Mouse (Mus musculus) kidney, postnatal 0 days (tissue): ENCODE measurements at regions not wholly inside any gene's neighbourhood (a gene's known extent, or its start where the extent isn't known, plus 50 kb on each side); places are given as distances from the start of the nearest gene placed in this dataset.

Experiments used
- ATAC-seq: fragments of 200-750 bp; cut with Nextera tagmentation; replicated peaks from 2 replicates; pipeline ENCODE4 v1.8.0; 2017; ENCODE audit warnings: low read depth, moderate number of reproducible peaks, moderate TSS enrichment, moderate library complexity; ENCODE audit not compliant: low FRiP score
- DNase-seq: peaks from one replicate; pipeline ENCODE4 v3.0.0-alpha.2; 2016; ENCODE audit warnings: low spot score
- H3K27ac ChIP-seq: fragments of 300-500 bp; sonication (generic); 2 replicates; pipeline ENCODE4 v1.5.1; 2014; ENCODE audit warnings: mild to moderate bottlenecking
- H3K27me3 ChIP-seq: fragments of 300-500 bp; sonication (generic); 2 replicates; pipeline ENCODE4 v1.6.1; 2014; ENCODE audit warnings: low read length, mixed read lengths; ENCODE audit not compliant: insufficient read depth
- H3K36me3 ChIP-seq: fragments of 300-500 bp; sonication (generic); 2 replicates; pipeline ENCODE4 v1.6.1; 2014; ENCODE audit warnings: low read length, mixed read lengths; ENCODE audit not compliant: insufficient read depth
- H3K4me1 ChIP-seq: fragments of 300-500 bp; sonication (generic); replicated peaks from 2 replicates; pipeline ENCODE4 v1.6.1; 2014; ENCODE audit warnings: antibody characterized with exemption, low read length, mixed read lengths; ENCODE audit not compliant: insufficient read depth
- H3K4me2 ChIP-seq: fragments of 300-500 bp; sonication (generic); 2 replicates; pipeline ENCODE4 v1.6.1; 2014; ENCODE audit warnings: mild to moderate bottlenecking, low read length, moderate library complexity, mixed read lengths
- H3K4me3 ChIP-seq: fragments of 300-500 bp; sonication (generic); replicated peaks from 2 replicates; pipeline ENCODE4 v1.5.1; 2014; ENCODE audit warnings: low read depth, low read length
- H3K9ac ChIP-seq: fragments of 300-500 bp; sonication (generic); 2 replicates; pipeline ENCODE4 v1.6.1; 2014; ENCODE audit warnings: low read depth, low read length
- H3K9me3 ChIP-seq: fragments of 300-500 bp; sonication (generic); replicated peaks from 2 replicates; pipeline ENCODE4 v1.6.1; 2016; ENCODE audit warnings: low read length, inconsistent platforms, mixed read lengths
- CTCF ChIP-seq: IDR thresholded peaks from 2 replicates; pipeline ENCODE4 v1.5.1; 2016; ENCODE audit warnings: antibody characterized with exemption, low read depth, mild to moderate bottlenecking, moderate library complexity
- WGBS: fragments of 180-500 bp; shearing (Covaris S2); extraction: QIAGEN DNeasy Blood & Tissue Kit; methylation state at CpG from one replicate; pipeline ENCODE4 v1.1.7; 2014; 5-methylcytosine and 5-hydroxymethylcytosine counted together

DNA sequence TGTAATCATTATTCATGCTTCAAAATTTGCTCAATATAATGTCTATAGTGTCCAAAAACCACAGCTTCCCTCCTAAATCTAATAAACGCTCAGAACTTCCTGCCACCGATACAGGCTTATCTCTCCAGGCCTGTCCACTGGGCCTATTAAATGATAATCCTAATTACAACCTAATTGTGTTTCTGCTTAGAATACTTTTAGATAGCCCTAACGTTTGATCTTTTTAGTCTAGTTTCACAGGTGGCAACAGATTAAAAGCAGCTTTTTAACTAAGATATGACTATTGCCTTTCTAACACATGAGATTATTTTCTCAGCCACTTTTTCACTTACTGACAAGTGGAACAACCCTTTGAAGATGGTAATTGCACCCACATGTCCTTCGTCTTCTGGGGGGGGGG lies 188.6 kb downstream of the Cog6 start:
- TF ChIP-seq CTCF: no peak

DNA sequence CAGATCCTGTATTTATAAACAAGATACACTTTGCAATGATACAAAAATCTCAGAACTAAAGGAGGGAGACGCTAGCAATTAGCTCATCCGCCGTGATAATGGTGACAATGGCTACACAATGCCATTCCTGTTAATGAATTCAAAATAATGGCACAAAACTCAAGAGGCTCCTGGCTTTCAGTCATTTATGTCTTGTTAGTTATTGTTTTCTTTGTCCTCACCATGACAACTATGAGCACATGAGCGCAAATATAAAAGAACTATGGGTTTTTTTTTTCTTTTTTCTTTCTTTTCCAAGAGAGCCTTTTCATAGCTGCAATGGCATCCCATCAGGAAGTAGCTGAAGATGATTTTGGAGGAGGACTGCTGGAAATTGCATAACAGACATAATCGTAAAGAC lies 194.2 kb downstream of the Cog6 start:
- WGBS: 97% methylated on average over 5 of the region's 5 CpGs
- no peaks in the 10 kb centered on the region for H3K36me3 ChIP-seq
- H3K4me1 ChIP-seq: no peaks in the 10 kb centered on the region
- no peak overlapping the region for H3K4me2 ChIP-seq
- H3K9me3 ChIP-seq: no peaks in the 10 kb centered on the region
- DNase-seq (no peak), ATAC-seq (no peak)
- no peak for TF ChIP-seq CTCF
- H3K27me3 ChIP-seq: no peaks in the 10 kb centered on the region
- no peak overlapping the region for H3K27ac ChIP-seq
- H3K9ac ChIP-seq: no peak overlapping the region
- no peak overlapping the region for H3K4me3 ChIP-seq

More for the DNA sequence above, 188.6 kb downstream of the Cog6 start:
- H3K36me3 ChIP-seq: no peaks in the 10 kb centered on the region
- no peaks in the 10 kb centered on the region for H3K27me3 ChIP-seq
- no peak overlapping the region for H3K27ac ChIP-seq
- H3K4me2 ChIP-seq: no peak overlapping the region
- H3K4me1 ChIP-seq: no peaks in the 10 kb centered on the region
- DNase-seq (no peak), ATAC-seq (no peak)
- H3K9ac ChIP-seq: no peak overlapping the region
- WGBS: 58% methylated on average over 4 of the region's 4 CpGs
- no peaks in the 10 kb centered on the region for H3K9me3 ChIP-seq
- no peak overlapping the region for H3K4me3 ChIP-seq

GRCm38 (mm10) chr3:52821450-52821849 lies 195.6 kb downstream of the Cog6 start:
- Histone ChIP-seq H3K4me1 (no peaks in the 10 kb centered on the region), H3K27ac (no peak overlapping the region), H3K4me2 (no peak overlapping the region), H3K36me3 (no peaks in the 10 kb centered on the region), H3K9ac (no peak overlapping the region), H3K4me3 (no peak overlapping the region), H3K9me3 (no peaks in the 10 kb centered on the region), H3K27me3 (no peaks in the 10 kb centered on the region)
- 50% methylated on average over 5 of the region's 5 CpGs for WGBS
- no peak for TF ChIP-seq CTCF
- ATAC-seq (no peak), DNase-seq (no peak)

DNA sequence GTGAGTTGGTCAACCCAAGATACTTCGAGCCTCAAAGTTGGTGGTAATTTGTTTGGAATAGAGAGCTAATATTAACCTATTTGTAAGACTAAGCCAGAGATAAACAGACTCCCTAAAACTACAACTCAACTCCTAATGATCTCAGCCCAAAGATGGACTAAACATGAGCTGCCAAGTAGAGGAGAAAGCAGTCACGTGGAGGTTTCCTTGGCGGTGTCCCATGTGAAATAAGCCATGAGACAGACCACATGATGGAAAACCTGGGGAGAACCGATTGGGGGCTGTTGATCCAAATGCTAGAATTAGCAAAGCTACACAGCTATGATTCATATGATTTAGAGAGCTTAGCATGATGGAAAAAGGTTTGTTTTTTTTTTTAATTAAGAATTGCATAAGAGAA lies 198.6 kb downstream of the Cog6 start:
- H3K4me2 ChIP-seq: no peak overlapping the region
- H3K4me3 ChIP-seq: no peak overlapping the region
- H3K4me1 ChIP-seq: no peaks in the 10 kb centered on the region
- no peak for TF ChIP-seq CTCF
- DNase-seq (no peak), ATAC-seq (no peak)
- WGBS: 82% methylated on average over 4 of the region's 4 CpGs
- no peak overlapping the region for H3K9ac ChIP-seq
- H3K9me3 ChIP-seq: no peaks in the 10 kb centered on the region
- no peaks in the 10 kb centered on the region for H3K36me3 ChIP-seq
- H3K27me3 ChIP-seq: no peaks in the 10 kb centered on the region
- H3K27ac ChIP-seq: no peak overlapping the region

- Histone ChIP-seq H3K36me3 (no peaks in the 10 kb centered on the region), H3K27ac (no peak overlapping the region), H3K27me3 (no peaks in the 10 kb centered on the region), H3K4me1 (no peaks in the 10 kb centered on the region), H3K9ac (no peak overlapping the region), H3K4me3 (no peak overlapping the region), H3K9me3 (no peaks in the 10 kb centered on the region), H3K4me2 (no peak overlapping the region)
- WGBS: 89% methylated on average over 6 of the region's 6 CpGs
- ATAC-seq (no peak), DNase-seq (no peak)
- no peak for TF ChIP-seq CTCF
Measured at GRCm38 (mm10) chr3:52817416-52817815, 199.6 kb downstream of the Cog6 start.

- no peak overlapping the region for H3K4me2 ChIP-seq
- no peaks in the 10 kb centered on the region for H3K27me3 ChIP-seq
- ATAC-seq: no peak
- H3K9ac ChIP-seq: no peak overlapping the region
- WGBS: 82% methylated on average over 7 of the region's 7 CpGs
- no peak overlapping the region for H3K4me3 ChIP-seq
- H3K4me1 ChIP-seq: no peaks in the 10 kb centered on the region
- no peak overlapping the region for H3K27ac ChIP-seq
- no peak for DNase-seq
- no peaks in the 10 kb centered on the region for H3K36me3 ChIP-seq
- TF ChIP-seq CTCF: no peak
- no peaks in the 10 kb centered on the region for H3K9me3 ChIP-seq
Measured at GRCm38 (mm10) chr3:52815497-52815896, 201.5 kb downstream of the Cog6 start.

DNA sequence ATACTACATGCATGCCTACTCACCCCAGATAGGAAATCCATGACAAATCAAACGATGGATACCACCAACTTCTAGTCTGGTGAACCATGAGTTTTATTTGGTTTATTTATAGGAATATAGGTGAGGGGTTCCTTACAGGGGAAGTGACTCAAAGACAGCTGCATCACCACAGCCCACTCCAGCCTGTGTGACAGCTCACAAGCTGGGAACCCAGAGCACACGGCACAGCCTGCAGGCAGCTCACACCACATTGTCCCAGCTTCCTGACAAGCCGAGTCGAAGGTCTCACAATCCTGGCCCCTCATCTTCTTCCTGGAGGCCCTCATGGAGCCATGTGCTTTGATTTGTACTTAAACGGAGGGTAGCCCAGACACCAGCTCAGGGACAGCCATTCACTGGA lies 214.7 kb downstream of the Cog6 start:
- no peaks in the 10 kb centered on the region for H3K27me3 ChIP-seq
- H3K27ac ChIP-seq: no peak overlapping the region
- no peak for ATAC-seq
- no peak for DNase-seq
- WGBS: 64% methylated on average over 5 of the region's 5 CpGs
- H3K4me2 ChIP-seq: no peak overlapping the region
- H3K9ac ChIP-seq: no peak overlapping the region
- H3K36me3 ChIP-seq: no peaks in the 10 kb centered on the region
- no peak overlapping the region for H3K4me3 ChIP-seq
- H3K9me3 ChIP-seq: no peaks in the 10 kb centered on the region
- no peaks in the 10 kb centered on the region for H3K4me1 ChIP-seq
- no peak for TF ChIP-seq CTCF
